Mouse (Mus musculus) brain, embryonic 14.5 days (tissue): ENCODE results near the gene Dclre1a. TPM values are rescaled to one million over a fixed set of nuclear protein-coding genes. Genes with fewer than 3 reads are reported as not detected.

Experiments used
- DNase-seq: peaks from one replicate; pipeline ENCODE4 v3.0.0-alpha.2; 2011; ENCODE audit warnings: low read depth
- CTCF ChIP-seq: fragments of 200-500 bp; IDR thresholded peaks from 2 replicates; pipeline ENCODE4 v1.5.1; 2012; ENCODE audit warnings: inconsistent platforms, mild to moderate bottlenecking, moderate library complexity, borderline replicate concordance; ENCODE audit not compliant: insufficient read depth, insufficient read length; ENCODE audit errors: extremely low read depth
- POLR2A ChIP-seq: fragments of 200-500 bp; IDR thresholded peaks from 2 replicates; pipeline ENCODE4 v1.6.1; 2012; ENCODE audit warnings: mild to moderate bottlenecking, inconsistent platforms, borderline replicate concordance; ENCODE audit not compliant: poor library complexity, insufficient read depth, insufficient read length, severe bottlenecking; ENCODE audit errors: extremely low read depth
- polyA plus RNA-seq: library from polyadenylated mRNA; depleted of rRNA; stranded (reverse); fragments of >200 nt; gene quantifications from 2 replicates; pipeline ENCODE4 v1.2.3, GENCODE M21; 2012; rRNA removed

Dclre1a gene
- polyA plus RNA-seq, 1 experiment = 9.4 TPM

DNA sequence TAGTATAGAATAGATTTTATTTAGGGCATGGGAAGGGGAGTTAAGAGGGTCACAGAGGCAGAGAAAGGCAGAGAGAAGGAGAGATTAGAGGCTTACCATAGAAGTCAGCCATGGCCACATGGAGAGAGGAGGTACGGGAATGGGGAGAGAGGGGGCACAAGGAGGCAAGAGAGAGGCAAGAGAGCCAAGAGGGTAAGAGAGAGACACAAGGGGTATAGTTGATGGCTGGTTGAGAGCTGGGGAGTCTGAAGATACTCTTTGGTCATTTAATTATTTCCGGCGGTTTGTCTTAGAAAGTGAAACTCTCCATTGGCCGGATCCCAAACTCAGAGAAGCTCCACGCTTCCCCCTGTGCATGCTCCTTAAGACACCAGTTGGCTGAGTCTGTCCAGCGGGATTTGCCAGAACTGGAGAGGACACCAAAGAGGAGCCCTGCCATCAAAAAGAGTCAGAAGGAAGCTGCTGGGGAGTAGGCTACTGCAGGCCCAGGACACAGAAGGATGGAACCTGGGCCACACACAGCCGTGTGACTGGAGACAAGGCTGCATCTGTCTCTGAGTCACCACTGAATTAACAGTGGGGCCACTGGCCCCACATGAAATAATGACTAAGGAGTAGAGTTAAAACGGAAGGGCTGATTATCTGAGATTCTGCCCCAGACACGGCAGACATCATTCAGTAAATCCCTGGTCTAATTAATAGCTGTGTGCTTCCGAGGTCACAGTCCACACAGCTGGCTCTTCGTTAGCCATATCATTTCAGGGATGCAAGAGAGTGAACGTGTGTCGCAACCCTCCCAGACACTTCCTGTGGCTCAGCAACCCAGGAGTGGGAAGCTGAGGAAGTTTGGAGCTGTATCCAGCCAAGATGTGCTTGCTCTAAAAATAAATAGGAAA, 62.4 kb downstream of the Dclre1a start:
- no peak for TF ChIP-seq CTCF
- no peak for TF ChIP-seq POLR2A
- DNase-seq = peak; percentile 76

DNA sequence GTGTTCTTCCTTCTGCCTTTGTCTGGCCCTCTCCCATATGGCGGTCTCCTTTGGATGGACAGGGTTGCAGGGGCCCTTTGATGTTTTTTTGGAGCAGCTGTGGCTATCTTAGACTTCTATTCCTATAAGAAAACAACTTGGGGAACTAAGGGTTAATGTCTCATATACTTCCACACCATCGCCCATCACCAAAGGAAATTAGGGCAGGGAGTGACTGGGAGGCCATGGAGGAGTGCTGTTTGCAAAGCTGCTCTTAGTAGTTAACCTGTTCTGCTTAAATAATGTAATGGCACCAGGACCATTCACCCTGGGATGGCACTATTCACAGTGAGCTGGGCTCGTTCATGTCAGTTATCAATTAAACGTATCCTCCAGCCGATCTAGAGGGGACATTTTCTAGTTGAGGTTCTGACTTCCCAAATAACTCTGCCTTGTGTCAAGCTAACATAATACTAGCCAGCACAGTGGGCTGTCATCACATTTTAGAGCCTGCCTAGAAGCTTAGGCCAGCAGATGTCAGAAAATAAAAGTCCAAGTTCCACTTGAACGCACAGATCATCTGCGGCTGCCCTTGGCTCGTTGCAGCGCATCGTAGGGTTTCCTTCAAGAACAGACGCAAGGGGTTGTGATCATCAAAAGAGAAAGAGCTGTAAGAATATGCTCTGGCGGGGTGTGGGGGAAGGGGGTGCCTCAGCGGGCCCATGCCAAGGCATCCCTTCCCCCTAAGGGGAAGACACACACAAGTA, 63.2 kb downstream of the Dclre1a start:
- TF ChIP-seq CTCF = no peak
- no peak for TF ChIP-seq POLR2A

More for the DNA sequence above, 63.2 kb downstream of the Dclre1a start:
- peak; percentile 55 for DNase-seq

Other genes starting within 250 kb of the Dclre1a start
- gene Nrap, start 158.2 kb downstream of the Dclre1a start, polyA plus RNA-seq = 0.38 and 0.42 TPM in 2 replicates
- gene Casp7, start 151.1 kb downstream of the Dclre1a start, polyA plus RNA-seq = 9.7 and 12.4 TPM in 2 replicates
- 0.12 and 0.18 TPM in 2 replicates for gene Plekhs1, start 86.6 kb downstream of the Dclre1a start, polyA plus RNA-seq
- gene Nhlrc2, start within 50 bp of the Dclre1a start, polyA plus RNA-seq = 12.6 and 14.1 TPM in 2 replicates
- gene Adrb1, start 174.0 kb upstream of the Dclre1a start, polyA plus RNA-seq = 2.0 and 3.0 TPM in 2 replicates